Mouse (Mus musculus): ENCODE data around the gene Eif1.
A peak's percentile ranks its signal among the peaks of the same experiment; 100 is the strongest.
"Not testable (repeated sequence)": the region's sequence is repeated elsewhere in the genome, so short reads cannot be mapped to it uniquely, and the experiment has no call there.

Eif1 gene

GRCm38 (mm10) chr11:100313424-100313823 lies 6.3 kb upstream of the Eif1 start:
- DNase-seq, result peak in 1 of 2 experiments; percentile 53

- DNase-seq, result no peak
These were observed 4.2 kb upstream of the Eif1 start for GRCm38 (mm10) chr11:100315439-100315838.

GRCm38 (mm10) chr11:100317826-100318380 lies 1.8 kb upstream of the Eif1 start:
- no peak for DNase-seq

- no peak for DNase-seq
These were observed 895 bp upstream of the Eif1 start for GRCm38 (mm10) chr11:100318529-100319451.

GRCm38 (mm10) chr11:100320172-100320630 lies 516 bp downstream of the Eif1 start:
- DNase-seq, result peak; percentile 94 to 96

- not testable (repeated sequence) for DNase-seq
These were observed 1.2 kb downstream of the Eif1 start for GRCm38 (mm10) chr11:100320701-100321410.

GRCm38 (mm10) chr11:100321479-100322305 lies 2.0 kb downstream of the Eif1 start:
- DNase-seq, result not testable (repeated sequence)

GRCm38 (mm10) chr11:100322591-100323258 lies 3.0 kb downstream of the Eif1 start:
- no peak for DNase-seq

GRCm38 (mm10) chr11:100323578-100323977 lies 3.9 kb downstream of the Eif1 start:
- peak in 1 of 2 experiments; percentile 49 for DNase-seq

- no peak for DNase-seq
These were observed 5.5 kb downstream of the Eif1 start for GRCm38 (mm10) chr11:100325062-100325629.

GRCm38 (mm10) chr11:100327316-100327715 lies 7.6 kb downstream of the Eif1 start:
- DNase-seq, result no peak

- DNase-seq, result no peak
These were observed 8.1 kb downstream of the Eif1 start for GRCm38 (mm10) chr11:100327761-100328160.

- DNase-seq, result no peak
These were observed 10.6 kb downstream of the Eif1 start for GRCm38 (mm10) chr11:100330235-100330634.

- not testable (repeated sequence) for DNase-seq
These were observed 11.2 kb downstream of the Eif1 start for GRCm38 (mm10) chr11:100330816-100331375.

GRCm38 (mm10) chr11:100332766-100333515 lies 13.3 kb downstream of the Eif1 start:
- DNase-seq, result no peak

GRCm38 (mm10) chr11:100333944-100334457 lies 14.3 kb downstream of the Eif1 start, which contains the start of gene Gast:
Gast (plus strand) TSS chr11:100334407.
- no peak for DNase-seq

- no peak for DNase-seq
These were observed 16.0 kb downstream of the Eif1 start for GRCm38 (mm10) chr11:100335731-100336130.

GRCm38 (mm10) chr11:100344269-100344668 lies 24.6 kb downstream of the Eif1 start:
- no peak for DNase-seq

GRCm38 (mm10) chr11:100352076-100352857 lies 32.6 kb downstream of the Eif1 start:
- no peak for DNase-seq
